17 mouse cellular contexts compared by ENCODE assay signal in genomic region chr8:123725261-123725660, GRCm38 (mm10).
DNase-seq lines count a peak whose midpoint lies in the region; ATAC-seq and TF ChIP-seq lines count a peak whose summit lies in the region.
"Had no signal": no experiment of that assay in that cellular context is flagged by ENCODE, and none has a peak within 500 bp of the region (broad histone marks: within the 10 kb centered on the region; RNA-seq: fewer than 3 reads in every experiment).

No protein-coding gene starts in this region.

- ATAC-seq in forebrain, postnatal 0 days, result peak; percentile 33; the same call in 1 of the 2 replicates
- ATAC-seq in forebrain, embryonic 13.5 days, result no peak
- ATAC-seq in midbrain, postnatal 0 days (ENCODE audit: low FRiP score), result no peak

- no peaks in the 10 kb centered on the region for H3K27me3 ChIP-seq in forebrain, postnatal 0 days (ENCODE audit: insufficient read depth, low read length)
- no peaks in the 10 kb centered on the region for H3K27me3 ChIP-seq in forebrain, embryonic 13.5 days
- no peaks in the 10 kb centered on the region for H3K27me3 ChIP-seq in midbrain, postnatal 0 days (ENCODE audit: insufficient read depth, low read length)
- no peaks in the 10 kb centered on the region for H3K27me3 ChIP-seq in cerebellum, adult 2 months (ENCODE audit: control insufficient read depth, insufficient read depth, low read length)
- H3K27me3 ChIP-seq: embryonic facial prominence, embryonic 12.5 days; heart, embryonic 13.5 days had no signal

- H3K36me3 ChIP-seq in forebrain, postnatal 0 days (ENCODE audit: insufficient read depth), result no peaks in the 10 kb centered on the region
- H3K36me3 ChIP-seq in forebrain, embryonic 13.5 days (ENCODE audit: poor library complexity, severe bottlenecking), result no peaks in the 10 kb centered on the region
- no peaks in the 10 kb centered on the region for H3K36me3 ChIP-seq in midbrain, postnatal 0 days (ENCODE audit: insufficient read depth, low read length)
- H3K36me3 ChIP-seq: embryonic facial prominence, embryonic 12.5 days; forebrain, embryonic 12.5 days; heart, embryonic 13.5 days; hindbrain, embryonic 12.5 days had no signal

- no peak overlapping the region for H3K4me2 ChIP-seq in forebrain, postnatal 0 days (ENCODE audit: low read depth)
- H3K4me2 ChIP-seq in forebrain, embryonic 13.5 days, result no peak overlapping the region
- H3K4me2 ChIP-seq in midbrain, postnatal 0 days (ENCODE audit: low read depth, low read length, poor library complexity, severe bottlenecking), result no peak overlapping the region
- H3K4me2 ChIP-seq: embryonic facial prominence, embryonic 12.5 days; forebrain, embryonic 12.5 days; heart, embryonic 13.5 days; hindbrain, embryonic 12.5 days had no signal

- 43% methylated on average over 7 of the region's 7 CpGs for WGBS in forebrain, postnatal 0 days
- 69% methylated on average over 7 of the region's 7 CpGs for WGBS in forebrain, embryonic 13.5 days
- 37% methylated on average over 7 of the region's 7 CpGs for WGBS in midbrain, postnatal 0 days
- WGBS in cerebellum, adult 2 months, result 68% methylated on average over 7 of the region's 7 CpGs

- no peak overlapping the region for H3K9ac ChIP-seq in forebrain, postnatal 0 days
- no peak overlapping the region for H3K9ac ChIP-seq in forebrain, embryonic 13.5 days
- H3K9ac ChIP-seq in midbrain, postnatal 0 days (replicated peaks; ENCODE audit: low read length, poor library complexity, severe bottlenecking), result no peak overlapping the region
- H3K9ac ChIP-seq: embryonic facial prominence, embryonic 12.5 days; forebrain, embryonic 12.5 days; heart, embryonic 13.5 days; hindbrain, embryonic 12.5 days had no signal

- intact Hi-C loops in left cerebral cortex, adult 2 months (cut with DNase I), result loop anchor here (10.0 kb wide), 1 partner anchor 160 kb away; no protein-coding TSS in a partner anchor

- H3K4me3 ChIP-seq in forebrain, postnatal 0 days (ENCODE audit: low read depth, low read length), result no peak overlapping the region
- H3K4me3 ChIP-seq in forebrain, embryonic 13.5 days, result no peak overlapping the region
- H3K4me3 ChIP-seq in left cerebral cortex, adult 2 months, result no peak overlapping the region
- no peak overlapping the region for H3K4me3 ChIP-seq in midbrain, postnatal 0 days (ENCODE audit: low read depth, low read length)
- no peak overlapping the region for H3K4me3 ChIP-seq in cerebellum, adult 2 months (replicated peaks; ENCODE audit: insufficient read depth, low read depth, low read length)
- H3K4me3 ChIP-seq: embryonic facial prominence, embryonic 12.5 days; forebrain, embryonic 12.5 days; heart, embryonic 13.5 days; hindbrain, embryonic 12.5 days had no signal

- H3K9me3 ChIP-seq in forebrain, postnatal 0 days (ENCODE audit: low read length), result no peaks in the 10 kb centered on the region
- H3K9me3 ChIP-seq in forebrain, embryonic 13.5 days (replicated peaks), result no peaks in the 10 kb centered on the region
- no peaks in the 10 kb centered on the region for H3K9me3 ChIP-seq in midbrain, postnatal 0 days (ENCODE audit: low read length)
- H3K9me3 ChIP-seq: embryonic facial prominence, embryonic 12.5 days; forebrain, embryonic 12.5 days; heart, embryonic 13.5 days; hindbrain, embryonic 12.5 days had no signal

- peak overlapping the region; percentile 83 for H3K27ac ChIP-seq in forebrain, postnatal 0 days (ENCODE audit: low read depth, low read length)
- H3K27ac ChIP-seq in forebrain, embryonic 13.5 days, result no peak overlapping the region
- H3K27ac ChIP-seq in left cerebral cortex, adult 2 months, result peak overlapping the region; percentile 77
- H3K27ac ChIP-seq in midbrain, postnatal 0 days (ENCODE audit: low read depth, low read length), result 0 out of 2 replicates have a peak overlapping the region, but pooled peaks have one; percentile 0
- H3K27ac ChIP-seq in cerebellum, adult 2 months (ENCODE audit: insufficient read depth, low read length), result no peak overlapping the region
- H3K27ac ChIP-seq: embryonic facial prominence, embryonic 12.5 days; forebrain, embryonic 12.5 days; heart, embryonic 13.5 days; hindbrain, embryonic 12.5 days had no signal

- H3K4me1 ChIP-seq in forebrain, postnatal 0 days (ENCODE audit: insufficient read depth), result peaks cover 52% of the 10 kb centered on the region
- H3K4me1 ChIP-seq in forebrain, embryonic 13.5 days, result peaks cover 27% of the 10 kb centered on the region
- peaks cover 16% of the 10 kb centered on the region for H3K4me1 ChIP-seq in midbrain, postnatal 0 days (ENCODE audit: insufficient read depth, low read length)
- H3K4me1 ChIP-seq in cerebellum, adult 2 months (ENCODE audit: control insufficient read depth, insufficient read depth, low read length), result 0 out of 2 replicates have a peak, but pooled peaks cover 4% of the 10 kb centered on the region

- no peak for TF ChIP-seq POLR2A in cerebellum, adult 2 months (IDR thresholded peaks at IDR 0.05; ENCODE audit: borderline replicate concordance, insufficient read depth, low read length)

- peak; percentile 56 for DNase-seq in forebrain, postnatal 0 days
- DNase-seq in left cerebral cortex, adult 2 months (ENCODE audit: extremely low spot score in 1 of 2, low spot score in 2 of 2), result no peak
- DNase-seq in left cerebral cortex, adult 9 months (ENCODE audit: low spot score in 2 of 2), result no peak
- DNase-seq in brain, adult 2 months (ENCODE audit: low read depth, low spot score), result peak; percentile 67
- DNase-seq in midbrain, postnatal 0 days (ENCODE audit: low spot score), result peak; percentile 43
- no peak for DNase-seq in cerebellum, adult 2 months
- DNase-seq: adrenal gland, postnatal 14 days; cerebellum, adult 8-10 months; cerebellum, postnatal 14 days; gastrocnemius, postnatal 36 days; heart, adult 11 months; heart, postnatal 36 days had no signal

- no peak for TF ChIP-seq CTCF in forebrain, postnatal 0 days (IDR thresholded peaks at IDR 0.05; ENCODE audit: low read depth)
- no peak for TF ChIP-seq CTCF in left cerebral cortex, adult 2 months (IDR thresholded peaks at IDR 0.05)
- no peak for TF ChIP-seq CTCF in midbrain, postnatal 0 days (IDR thresholded peaks at IDR 0.05)
- no peak for TF ChIP-seq CTCF in cerebellum, adult 2 months (IDR thresholded peaks at IDR 0.05; ENCODE audit: borderline replicate concordance, insufficient read depth, low read depth, low read length)

Comparison
In these comparisons a context has a peak if more than half of its experiments do, and no peak if none do; other contexts are left out.
1. H3K27ac ChIP-seq: peak in forebrain, postnatal 0 days (single experiment), left cerebral cortex, adult 2 months (single experiment) and midbrain, postnatal 0 days (single experiment); none in forebrain, embryonic 13.5 days (single experiment) and cerebellum, adult 2 months (single experiment).
2. DNase-seq: peak in forebrain, postnatal 0 days (single experiment), brain, adult 2 months (single experiment) and midbrain, postnatal 0 days (single experiment); none in left cerebral cortex, adult 2 months (0 of 2), left cerebral cortex, adult 9 months (0 of 2) and cerebellum, adult 2 months (0 of 2).